Mouse (Mus musculus): ENCODE data around the gene Nat8f6.
"Not testable (repeated sequence)": the region's sequence is repeated elsewhere in the genome, so short reads cannot be mapped to it uniquely, and the experiment has no call there.

DNA sequence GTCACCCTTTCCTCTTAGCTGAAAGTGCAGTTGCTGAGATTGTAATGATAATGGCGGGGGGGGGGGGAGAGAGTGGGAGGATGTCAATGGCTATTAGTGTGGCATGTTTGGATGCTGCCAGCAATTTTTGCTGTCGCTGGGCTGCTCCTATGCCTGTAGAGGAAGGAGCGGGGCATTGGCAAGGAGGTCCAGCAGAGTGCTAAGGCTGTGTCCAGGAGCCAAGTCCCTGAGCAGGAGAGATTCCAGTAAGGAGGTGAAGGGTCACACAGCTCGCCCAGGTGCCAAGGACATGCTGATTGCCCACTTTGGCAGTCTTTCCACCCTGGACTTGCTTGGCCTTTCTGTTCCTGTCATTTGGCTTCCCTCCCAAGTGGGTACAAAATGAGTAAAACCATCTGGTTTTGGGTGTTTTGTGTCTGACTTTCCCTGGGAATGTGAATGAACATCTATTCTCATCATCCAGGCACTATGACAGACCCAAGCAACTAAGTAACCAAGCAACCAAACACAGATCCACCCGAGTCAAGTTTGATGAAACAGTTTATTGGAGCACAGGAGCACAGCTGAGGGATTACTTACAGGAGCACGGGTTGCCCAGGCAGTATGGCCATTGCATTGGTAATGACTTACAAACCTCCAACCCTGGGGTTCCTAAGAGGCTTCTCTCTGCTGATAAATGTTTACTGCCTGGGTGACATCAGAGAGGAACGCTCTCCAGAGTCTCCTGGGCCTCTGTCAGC is 44.3 kb upstream of the Nat8f6 start:
- not testable (repeated sequence) for TF ChIP-seq CTCF (conservative IDR thresholded peaks at IDR 0.05; ENCODE audit: low read length); POU5F1 (IDR thresholded peaks at IDR 0.05; ENCODE audit: borderline replicate concordance, low read length)

Data from E14TG2a.4 (cell line).